Mouse (Mus musculus): ENCODE measurements around the gene Cdc42. TPM values are rescaled to one million over a fixed set of nuclear protein-coding genes. Genes with fewer than 3 reads are reported as not detected.

The Cdc42 gene
- 429 and 434 TPM in 2 replicates for total RNA-seq (2021)
- long read RNA-seq, transcript Cdc42-202 (6 exons, 2,108 nt), result major isoform, 246 of 343 reads
- long read RNA-seq, partial matches to known transcripts, result 86 of 343 reads
- long read RNA-seq, other reads (novel, unspliced or antisense), result 8 of 343 reads

- peak; percentile 99 for DNase-seq
These were observed at the start of gene Cdc42 for GRCm38 (mm10) chr4:137357517-137358254. Gene Cdc42 (minus strand): TSS chr4:137357720.

GRCm38 (mm10) chr4:137405571-137405970, 48.1 kb upstream of the Cdc42 start:
- no peak for DNase-seq

- DNase-seq, result peak; percentile 65
These were observed 39.4 kb upstream of the Cdc42 start for GRCm38 (mm10) chr4:137396641-137397525.

DNA sequence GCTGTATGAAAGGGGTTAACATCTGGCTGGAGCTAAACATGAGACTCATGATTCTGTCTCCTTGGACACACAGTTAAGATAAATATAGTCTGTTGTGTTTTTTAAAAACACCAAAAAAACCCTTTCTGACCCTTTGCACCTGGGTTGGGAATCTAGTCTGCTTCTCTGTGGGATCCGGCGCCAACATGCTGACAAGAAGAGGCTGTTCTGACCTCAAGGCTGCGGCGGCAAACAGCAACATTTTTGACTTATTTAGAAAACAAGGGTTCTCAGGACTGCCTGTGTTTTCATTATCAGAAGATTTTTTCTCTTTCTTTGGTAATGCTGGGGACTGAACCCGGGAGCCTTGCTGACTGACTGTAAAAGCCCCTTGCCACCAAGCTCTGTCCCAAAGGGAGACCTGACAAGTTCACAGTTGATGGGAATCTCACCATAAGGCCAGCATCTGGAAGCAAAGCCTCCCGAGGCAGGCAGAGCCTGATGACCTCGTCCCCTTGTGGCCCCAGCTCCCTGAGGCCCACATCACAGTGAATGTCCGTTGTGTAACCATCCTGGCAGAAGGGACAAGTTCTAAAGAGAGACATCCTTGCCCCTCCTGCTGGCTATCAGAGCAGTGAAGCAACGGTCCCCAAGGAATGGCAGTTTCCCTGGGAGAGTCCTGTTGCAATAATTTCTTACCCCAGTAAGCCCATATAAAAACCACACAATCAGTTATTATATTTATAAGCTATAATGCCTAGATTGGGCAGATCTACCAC, 36.0 kb upstream of the Cdc42 start:
- DNase-seq, result peak; percentile 36

DNA sequence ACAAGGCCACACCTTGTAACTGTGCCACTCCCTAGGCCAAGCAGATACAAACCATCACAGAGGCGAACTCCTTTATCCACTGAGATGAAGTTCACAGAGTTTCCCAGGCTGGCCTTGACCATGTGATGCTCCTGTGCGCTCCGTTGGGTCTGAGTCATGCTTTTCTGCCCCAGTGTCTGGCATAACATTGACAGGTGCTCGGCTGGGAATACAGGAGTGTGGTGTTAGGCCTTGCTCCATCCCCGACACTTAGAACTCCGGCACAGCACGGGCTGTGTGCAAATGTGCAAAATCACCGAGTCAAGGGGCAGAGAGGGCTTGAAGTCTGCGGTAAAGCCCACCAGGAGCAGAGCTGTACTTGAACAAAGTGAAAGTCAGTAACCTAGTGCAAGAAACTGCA, 35.4 kb upstream of the Cdc42 start:
- peak; percentile 38 for DNase-seq

DNA sequence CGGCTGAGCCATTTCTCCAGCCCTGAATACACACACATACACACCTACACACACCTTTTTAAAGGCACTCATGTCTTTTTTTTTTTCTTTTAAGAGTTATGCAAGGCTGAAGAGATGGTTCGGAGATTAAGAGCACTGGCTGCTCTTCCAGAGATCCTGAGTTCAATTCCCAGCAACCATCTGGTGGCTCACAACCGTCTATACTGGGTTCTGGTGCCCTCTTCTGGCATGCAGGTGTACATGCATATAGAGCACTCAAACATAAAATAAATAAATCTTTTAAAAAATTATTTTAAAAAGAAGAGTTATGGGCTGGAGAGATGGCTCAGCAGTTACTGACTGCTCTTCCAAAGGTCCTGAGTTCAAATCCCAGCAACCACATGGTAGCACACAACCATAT, 33.8 kb upstream of the Cdc42 start:
- DNase-seq, result no peak

DNA sequence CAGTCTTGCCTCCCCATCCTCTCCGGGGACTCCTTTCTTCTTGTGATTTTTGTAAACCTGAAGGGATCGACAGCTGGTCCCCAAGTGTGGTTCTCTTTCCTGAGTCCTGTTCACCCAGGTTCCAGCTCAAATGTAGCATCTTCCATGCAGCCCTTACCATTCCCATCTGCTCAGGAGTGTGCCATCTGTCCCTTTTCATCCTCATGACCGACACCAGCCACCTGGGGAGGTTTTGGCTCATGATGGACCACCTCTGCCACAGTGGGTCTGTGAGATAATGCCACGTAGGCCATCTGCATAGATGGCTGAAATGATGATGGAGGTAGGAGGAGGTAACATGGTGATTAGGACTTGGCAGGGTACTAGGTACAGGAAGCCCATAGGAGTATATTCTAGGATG, 32.7 kb upstream of the Cdc42 start:
- DNase-seq, result no peak

- no peak for DNase-seq
These were observed 31.5 kb upstream of the Cdc42 start for GRCm38 (mm10) chr4:137388983-137389382.

- DNase-seq, result peak; percentile 79
These were observed 30.7 kb upstream of the Cdc42 start for GRCm38 (mm10) chr4:137388059-137388794.

GRCm38 (mm10) chr4:137387482-137388058, 30.1 kb upstream of the Cdc42 start:
- no peak for DNase-seq

- no peak for DNase-seq
These were observed 23.4 kb upstream of the Cdc42 start for GRCm38 (mm10) chr4:137380702-137381605.

GRCm38 (mm10) chr4:137379713-137380255, 22.3 kb upstream of the Cdc42 start:
- no peak for DNase-seq

DNA sequence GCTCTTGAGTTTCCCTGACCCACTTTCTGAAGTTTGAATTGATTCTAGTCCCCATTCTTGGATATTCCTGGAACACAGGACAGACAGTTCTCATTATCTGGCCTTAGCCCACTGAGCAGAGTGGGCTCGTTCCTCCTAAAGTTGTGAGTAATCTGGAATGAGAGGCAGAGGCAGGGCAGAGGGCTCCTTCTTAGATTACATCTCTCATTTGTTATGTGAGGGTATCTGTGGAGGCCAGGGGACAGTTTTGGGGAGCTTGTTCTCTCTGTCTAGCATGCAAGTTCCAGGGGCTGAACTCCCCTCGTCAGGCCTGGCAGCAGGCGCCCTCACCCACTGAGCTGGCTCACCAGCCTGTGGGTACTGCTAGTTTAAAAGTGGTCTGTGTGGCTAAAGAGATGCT, 21.6 kb upstream of the Cdc42 start:
- no peak for DNase-seq

GRCm38 (mm10) chr4:137377526-137378304, 20.2 kb upstream of the Cdc42 start:
- no peak for DNase-seq

GRCm38 (mm10) chr4:137376778-137377177, 19.3 kb upstream of the Cdc42 start:
- DNase-seq, result no peak

- DNase-seq, result no peak
These were observed 18.1 kb upstream of the Cdc42 start for GRCm38 (mm10) chr4:137375314-137376278.

DNA sequence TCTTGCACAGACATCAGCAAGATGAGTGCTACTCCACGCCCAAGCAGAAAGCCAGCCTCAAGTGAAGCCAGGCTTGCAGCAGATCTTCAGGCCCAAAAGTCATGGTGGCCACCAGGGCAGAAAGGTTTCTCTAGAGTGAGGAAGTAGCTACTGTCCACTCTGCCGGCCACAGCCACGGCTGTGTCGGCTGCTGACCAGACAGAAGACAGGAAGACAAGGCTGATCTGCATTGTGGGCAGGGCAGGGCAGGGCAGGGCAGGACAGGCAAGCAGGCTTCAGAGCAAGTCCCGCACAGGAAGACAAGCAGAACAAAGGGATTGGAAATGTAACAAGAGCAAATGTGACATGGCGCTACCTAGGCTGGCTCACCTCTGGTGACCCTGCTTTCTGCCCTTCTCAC, 16.2 kb upstream of the Cdc42 start:
- no peak for DNase-seq
